Mouse (Mus musculus) limb, embryonic 12.5 days (tissue): ENCODE measurements around the gene Kcna1. TPM values are rescaled to one million over a fixed set of nuclear protein-coding genes. Genes with fewer than 3 reads are reported as not detected.

Experiments
- ATAC-seq: fragments of 200-750 bp; cut with Nextera tagmentation; 2 replicates; pipeline ENCODE4 v1.8.0; 2017; ENCODE audit warnings: low read depth, moderate TSS enrichment; ENCODE audit not compliant: insufficient number of reproducible peaks, insufficient read depth, low FRiP score, low TSS enrichment
- H3K27ac ChIP-seq: fragments of 300-500 bp; sonication (generic); 2 replicates; pipeline ENCODE4 v1.5.1; 2016; ENCODE audit warnings: mild to moderate bottlenecking, moderate library complexity
- H3K27me3 ChIP-seq: fragments of 300-500 bp; sonication (generic); 2 replicates; pipeline ENCODE4 v1.6.1; 2016; ENCODE audit warnings: mild to moderate bottlenecking, moderate library complexity
- H3K36me3 ChIP-seq: fragments of 300-500 bp; sonication (generic); 2 replicates; pipeline ENCODE4 v1.6.1; 2016; ENCODE audit warnings: mild to moderate bottlenecking, moderate library complexity
- H3K4me1 ChIP-seq: fragments of 300-500 bp; sonication (generic); replicated peaks from 2 replicates; pipeline ENCODE4 v1.6.1; 2016
- H3K4me2 ChIP-seq: fragments of 300-500 bp; sonication (generic); 2 replicates; pipeline ENCODE4 v1.6.1; 2016; ENCODE audit warnings: mild to moderate bottlenecking, moderate library complexity
- H3K4me3 ChIP-seq: fragments of 300-500 bp; sonication (generic); replicated peaks from 2 replicates; pipeline ENCODE4 v1.5.1; 2016; ENCODE audit warnings: mild to moderate bottlenecking
- H3K9ac ChIP-seq: fragments of 300-500 bp; sonication (generic); replicated peaks from 2 replicates; pipeline ENCODE4 v1.6.1; 2016; ENCODE audit warnings: mild to moderate bottlenecking, moderate library complexity
- H3K9me3 ChIP-seq: fragments of 300-500 bp; sonication (generic); 2 replicates; pipeline ENCODE4 v1.6.1; 2016; ENCODE audit warnings: mild to moderate bottlenecking, moderate library complexity
- WGBS: fragments of 180-500 bp; shearing (Covaris S2); methylation state at CpG from one replicate; pipeline ENCODE4 v1.1.7; 2016; 5-methylcytosine and 5-hydroxymethylcytosine counted together
- polyA plus RNA-seq: library from polyadenylated mRNA; unstranded; fragments of >200 nt; fragmentation: Nextera tagmentation; extraction: Ambion mirVana; gene quantifications from 2 replicates; pipeline ENCODE4 v1.2.1, GENCODE M21; 2016

The Kcna1 gene
- polyA plus RNA-seq, 1 experiment from 2014 or later, result 1.4 TPM

GRCm38 (mm10) chr6:126595805-126596629 lies 50.2 kb downstream of the Kcna1 start:
- ATAC-seq, result no peak
- H3K4me2 ChIP-seq, result no peak overlapping the region

GRCm38 (mm10) chr6:126595130-126595529 lies 51.1 kb downstream of the Kcna1 start:
- ATAC-seq, result no peak
- Histone ChIP-seq H3K27ac (no peak overlapping the region), H3K9me3 (peaks cover 7% of the 10 kb centered on the region; the same call in 1 of the 2 replicates), H3K27me3 (no peaks in the 10 kb centered on the region), H3K36me3 (no peaks in the 10 kb centered on the region), H3K4me1 (no peaks in the 10 kb centered on the region), H3K4me3 (no peak overlapping the region), H3K4me2 (no peak overlapping the region), H3K9ac (no peak overlapping the region)
- 52% methylated on average over 5 of the region's 5 CpGs for WGBS

More at GRCm38 (mm10) chr6:126595805-126596629, 50.2 kb downstream of the Kcna1 start:
- Histone ChIP-seq H3K27me3 (no peaks in the 10 kb centered on the region), H3K9ac (no peak overlapping the region), H3K4me1 (no peaks in the 10 kb centered on the region), H3K9me3 (peaks cover 7% of the 10 kb centered on the region; the same call in 1 of the 2 replicates), H3K4me3 (no peak overlapping the region), H3K36me3 (no peaks in the 10 kb centered on the region), H3K27ac (no peak overlapping the region)
- WGBS, result 81% methylated on average over 18 of the region's 18 CpGs

GRCm38 (mm10) chr6:126594365-126594764 lies 51.8 kb downstream of the Kcna1 start:
- Histone ChIP-seq H3K36me3 (no peaks in the 10 kb centered on the region), H3K9ac (no peak overlapping the region), H3K9me3 (peaks cover 7% of the 10 kb centered on the region; the same call in 1 of the 2 replicates), H3K27ac (no peak overlapping the region), H3K4me1 (no peaks in the 10 kb centered on the region), H3K4me3 (no peak overlapping the region), H3K27me3 (no peaks in the 10 kb centered on the region), H3K4me2 (no peak overlapping the region)
- 89% methylated on average over 8 of the region's 8 CpGs for WGBS
- no peak for ATAC-seq

- Histone ChIP-seq H3K4me2 (no peak overlapping the region), H3K4me3 (no peak overlapping the region), H3K4me1 (no peaks in the 10 kb centered on the region), H3K27me3 (no peaks in the 10 kb centered on the region), H3K36me3 (no peaks in the 10 kb centered on the region), H3K9me3 (peaks cover 7% of the 10 kb centered on the region; the same call in 1 of the 2 replicates), H3K27ac (no peak overlapping the region), H3K9ac (no peak overlapping the region)
- ATAC-seq, result no peak
- WGBS, result 80% methylated on average over 4 of the region's 4 CpGs
Measured at GRCm38 (mm10) chr6:126593336-126593735, 52.8 kb downstream of the Kcna1 start.

Other genes with a start within 250 kb of the Kcna1 start
- gene Kcna5, start 111.0 kb downstream of the Kcna1 start, polyA plus RNA-seq, result 2.1 and 2.5 TPM in 2 replicates
- gene Kcna6, start 94.3 kb upstream of the Kcna1 start, polyA plus RNA-seq, result 8.7 and 9.8 TPM in 2 replicates
- gene Ndufa9, start 202.8 kb upstream of the Kcna1 start, polyA plus RNA-seq, result 184 and 192 TPM in 2 replicates
- not detected in 2 replicates for gene Akap3, start 206.7 kb upstream of the Kcna1 start, polyA plus RNA-seq